Mouse (Mus musculus): ENCODE data around the gene Gm973.
A peak's percentile ranks its signal among the peaks of the same experiment; 100 is the strongest.
"Not testable (repeated sequence)": the region's sequence is repeated elsewhere in the genome, so short reads cannot be mapped to it uniquely, and the experiment has no call there.

Gm973 gene

GRCm38 (mm10) chr1:59625410-59625809 is 109.3 kb downstream of the Gm973 start:
- no peak for DNase-seq (ENCODE audit: low spot score in 2 of 2)

GRCm38 (mm10) chr1:59629194-59629593 is 113.1 kb downstream of the Gm973 start:
- no peak for DNase-seq (ENCODE audit: low spot score in 2 of 2)

GRCm38 (mm10) chr1:59630356-59630755 is 114.3 kb downstream of the Gm973 start:
- not testable (repeated sequence) for DNase-seq (ENCODE audit: low spot score in 2 of 2)

- DNase-seq (ENCODE audit: low spot score in 2 of 2), result no peak
These were observed 116.1 kb downstream of the Gm973 start for GRCm38 (mm10) chr1:59631986-59632659.

GRCm38 (mm10) chr1:59633056-59633455 is 117.0 kb downstream of the Gm973 start:
- no peak for DNase-seq (ENCODE audit: low spot score in 2 of 2)

- no peak for DNase-seq (ENCODE audit: low spot score in 2 of 2)
These were observed 120.3 kb downstream of the Gm973 start for GRCm38 (mm10) chr1:59636349-59636748.

GRCm38 (mm10) chr1:59638371-59638770 is 122.3 kb downstream of the Gm973 start:
- DNase-seq (ENCODE audit: low spot score in 2 of 2), result no peak

- no peak for DNase-seq (ENCODE audit: low spot score in 2 of 2)
These were observed 126.4 kb downstream of the Gm973 start for GRCm38 (mm10) chr1:59642488-59642887.

GRCm38 (mm10) chr1:59646502-59646901 is 130.4 kb downstream of the Gm973 start:
- DNase-seq (ENCODE audit: low spot score in 2 of 2), result not testable (repeated sequence)

- no peak for DNase-seq (ENCODE audit: low spot score in 2 of 2)
These were observed 135.2 kb downstream of the Gm973 start for GRCm38 (mm10) chr1:59651201-59651819.

- no peak for DNase-seq (ENCODE audit: low spot score in 2 of 2)
These were observed 137.3 kb downstream of the Gm973 start for GRCm38 (mm10) chr1:59653243-59653911.

- DNase-seq (ENCODE audit: low spot score in 2 of 2), result no peak
These were observed 140.4 kb downstream of the Gm973 start for GRCm38 (mm10) chr1:59656244-59657171.

GRCm38 (mm10) chr1:59663456-59664135 is 147.5 kb downstream of the Gm973 start:
- DNase-seq (ENCODE audit: low spot score in 2 of 2), result no peak

- no peak for DNase-seq (ENCODE audit: low spot score in 2 of 2)
These were observed 152.8 kb downstream of the Gm973 start for GRCm38 (mm10) chr1:59668871-59669270.

- peak; percentile 23 to 31 for DNase-seq (ENCODE audit: low spot score in 2 of 2)
These were observed 154.0 kb downstream of the Gm973 start for GRCm38 (mm10) chr1:59669962-59670630.

GRCm38 (mm10) chr1:59670641-59671168 is 154.6 kb downstream of the Gm973 start, which contains the start of gene Sumo1:
Gene Sumo1 (minus strand): TSS chr1:59670834.
- DNase-seq (ENCODE audit: low spot score in 2 of 2), result peak; percentile 87 to 91

- no peak for DNase-seq (ENCODE audit: low spot score in 2 of 2)
These were observed 157.6 kb downstream of the Gm973 start for GRCm38 (mm10) chr1:59673661-59674060.

GRCm38 (mm10) chr1:59683926-59684818 is 168.1 kb downstream of the Gm973 start:
- DNase-seq (ENCODE audit: low spot score in 2 of 2), result peak; percentile 5 to 31
